Mouse (Mus musculus) R1 (cell line): ENCODE data around the gene Prpf4.
A peak's percentile ranks its signal among the peaks of the same experiment; 100 is the strongest.

Experiments
- DNase-seq: peaks from one replicate; pipeline ENCODE4 v3.0.0-alpha.2; 2018; ENCODE audit warnings: low read depth, low spot score

Gene Prpf4

DNA sequence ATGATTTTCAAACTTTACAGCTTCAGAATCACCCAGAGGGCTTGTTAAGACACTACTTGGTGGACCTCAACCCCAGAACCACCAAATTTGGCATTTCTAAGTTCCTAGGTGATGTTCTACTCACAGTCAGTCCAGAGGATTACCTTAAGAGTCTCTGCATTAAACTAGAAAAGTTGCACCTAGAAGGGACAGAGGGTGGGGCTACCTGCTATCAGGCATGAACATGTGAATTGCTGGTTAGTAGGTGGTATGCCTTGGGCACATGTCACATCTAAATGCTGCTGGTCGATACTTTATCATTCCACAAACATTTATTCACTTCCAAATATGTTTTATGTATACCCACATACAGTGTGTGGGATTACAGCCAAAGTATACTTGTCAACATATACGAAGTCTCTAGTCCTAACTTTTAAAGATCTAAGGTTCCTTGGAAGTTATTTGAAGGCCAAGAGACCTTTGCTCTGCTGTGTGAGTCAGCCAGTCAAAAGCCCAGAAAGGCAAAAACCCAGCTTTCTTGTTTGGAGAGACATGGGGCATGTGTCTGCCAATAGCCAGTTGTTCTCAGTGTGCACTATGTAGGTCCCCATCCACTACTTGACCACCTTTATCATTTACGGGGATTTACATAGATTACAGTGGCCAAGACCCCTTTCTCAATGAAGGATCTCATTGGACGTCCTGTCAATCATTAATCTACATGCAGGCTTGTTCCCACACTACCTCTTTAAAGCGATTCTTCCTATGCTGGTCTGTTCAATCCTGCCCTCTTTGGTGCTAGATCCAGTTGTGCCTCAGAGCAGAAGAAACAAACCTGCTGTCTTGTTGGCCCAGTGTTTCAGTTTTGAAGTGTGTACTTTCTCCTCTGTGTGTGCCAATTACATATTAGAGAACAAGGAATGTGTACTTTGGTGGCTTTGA, 18.7 kb upstream of the Prpf4 start:
- no peak for DNase-seq

DNA sequence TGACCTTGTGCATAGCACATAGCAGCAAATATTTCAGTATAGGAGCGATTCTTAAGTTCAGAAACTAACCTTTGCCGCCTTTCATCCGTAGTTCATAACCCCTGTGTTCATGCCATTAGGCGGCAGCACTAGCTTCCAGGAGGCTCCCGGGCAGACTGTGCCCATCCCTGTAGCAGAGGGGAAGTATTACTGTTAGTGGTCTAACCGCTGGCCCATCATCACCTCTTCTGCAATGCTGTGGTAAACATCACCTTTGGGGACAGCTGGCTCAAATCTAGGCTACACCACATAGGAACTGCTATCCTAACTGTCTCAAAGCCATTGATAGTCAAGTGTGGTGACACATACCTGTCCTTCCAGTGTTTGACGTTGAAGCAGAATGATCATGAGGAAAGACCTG, 16.7 kb upstream of the Prpf4 start:
- DNase-seq: no peak

- DNase-seq: no peak
These were observed 15.1 kb upstream of the Prpf4 start for GRCm38 (mm10) chr4:62393459-62393858.

- DNase-seq: no peak
These were observed 12.8 kb upstream of the Prpf4 start for GRCm38 (mm10) chr4:62395806-62396205.

DNA sequence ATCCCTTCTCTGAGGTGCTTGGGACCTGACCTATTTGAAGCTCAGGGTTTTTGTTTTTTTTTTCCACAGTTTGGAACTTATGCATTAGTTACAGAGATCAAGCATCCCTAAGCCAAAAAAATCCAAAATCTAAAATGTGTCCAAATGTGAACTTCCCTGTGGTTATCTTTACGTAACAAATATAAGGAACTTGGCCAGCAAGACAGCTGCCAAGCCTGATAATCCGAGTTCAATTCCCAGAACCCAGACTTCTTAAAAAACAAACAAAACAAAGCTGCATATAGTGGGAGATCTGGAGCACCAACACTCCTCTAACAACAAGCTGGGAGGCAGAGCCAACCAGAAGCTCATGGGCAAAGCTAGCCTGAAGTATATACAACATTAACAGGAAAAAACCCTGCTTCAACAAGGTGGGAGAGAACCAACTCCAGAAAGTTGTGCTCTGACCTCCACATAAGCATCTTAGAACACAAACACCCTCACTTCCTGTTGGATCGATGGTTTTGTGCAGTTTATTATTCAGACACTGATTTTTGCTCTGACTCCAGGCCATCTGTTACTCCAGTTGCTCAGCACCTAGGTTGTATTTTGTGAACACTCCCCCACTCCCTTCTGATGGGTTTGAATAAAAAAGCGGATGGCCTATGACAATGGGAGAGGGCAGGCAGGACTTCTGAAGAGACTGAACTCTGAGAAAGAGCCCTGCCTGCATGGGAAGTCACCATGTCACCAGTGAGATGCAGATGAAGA, 10.8 kb upstream of the Prpf4 start:
- no peak for DNase-seq

DNA sequence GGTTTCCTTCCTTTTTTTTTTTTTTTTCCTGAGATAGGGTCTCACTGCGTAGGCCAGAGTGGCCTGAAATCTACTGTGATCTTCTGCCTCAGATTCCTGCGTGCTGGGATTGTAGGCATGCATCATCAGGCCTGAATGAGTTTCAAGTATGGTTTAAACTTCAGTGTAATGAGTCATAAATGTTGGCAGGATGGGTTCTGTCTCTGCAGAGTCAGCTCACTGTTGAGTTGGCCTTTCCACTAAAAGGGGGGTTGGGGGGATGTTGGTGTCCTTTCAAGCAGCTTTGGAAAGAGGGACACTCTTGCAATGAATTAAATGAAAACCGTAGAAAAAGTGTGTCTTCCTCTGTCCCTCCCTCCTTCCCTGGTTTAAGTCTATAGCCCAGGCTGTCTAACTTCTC, 9.6 kb upstream of the Prpf4 start:
- DNase-seq: no peak

DNA sequence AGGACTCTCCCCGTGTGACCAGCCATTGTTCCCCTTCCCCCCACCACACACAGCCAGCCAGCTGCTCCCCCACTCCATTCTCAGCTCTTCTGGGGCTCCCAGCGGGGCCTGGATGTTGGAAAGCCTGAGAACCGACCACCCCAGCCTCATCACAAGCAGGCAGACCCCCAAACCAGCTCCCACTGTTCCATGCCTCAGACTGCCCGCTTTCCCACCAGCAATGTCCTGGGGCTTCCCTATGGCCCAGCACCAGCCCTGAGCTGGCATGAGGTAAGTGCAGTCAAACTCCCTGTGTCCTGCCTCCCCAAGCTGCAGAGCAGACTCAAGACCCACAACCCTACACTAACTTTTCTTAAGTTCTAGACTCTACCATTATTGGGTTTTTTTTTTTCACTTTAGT, 2.5 kb upstream of the Prpf4 start:
- DNase-seq: no peak

DNA sequence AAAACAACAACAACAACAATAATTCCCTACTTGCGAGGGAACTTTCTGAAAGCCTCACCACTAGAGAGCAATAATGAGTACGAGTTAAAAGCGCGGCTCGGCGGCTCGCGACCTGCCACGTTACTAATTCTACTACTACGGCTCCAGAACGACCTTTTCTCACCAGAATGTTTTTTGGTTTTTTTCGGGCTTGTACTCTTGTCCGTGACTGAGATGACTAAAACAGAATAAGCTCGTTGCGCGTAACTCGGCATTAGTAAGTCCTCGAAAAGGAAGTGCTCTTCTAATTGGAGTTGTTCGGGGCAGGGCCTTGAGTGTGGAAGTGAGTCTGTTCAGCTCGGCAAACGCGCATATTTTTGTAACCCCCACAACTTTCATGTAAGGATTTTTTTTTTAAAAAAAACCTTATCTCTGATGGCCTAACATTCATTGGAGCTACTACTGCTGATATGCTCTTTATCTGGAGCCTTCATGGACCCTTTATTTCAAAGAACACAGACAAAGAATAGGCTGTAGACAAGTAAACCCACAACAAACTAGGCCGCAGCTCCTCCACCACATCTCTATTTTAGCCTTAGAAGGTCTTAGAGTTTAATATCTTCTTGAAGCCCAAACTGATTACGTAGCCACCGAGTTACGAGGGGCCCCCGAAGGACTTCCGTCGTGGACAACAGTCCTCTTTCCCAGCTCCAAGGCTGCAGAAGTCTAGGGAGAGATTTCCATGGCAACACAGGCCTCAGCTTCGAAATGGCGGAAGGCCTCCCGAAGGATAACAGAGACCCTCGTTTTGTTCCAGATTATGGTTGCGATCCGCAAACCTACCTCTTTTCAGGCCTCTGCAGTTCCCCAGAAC, 641 bp upstream of the Prpf4 start:
- DNase-seq: peak; percentile 78

DNA sequence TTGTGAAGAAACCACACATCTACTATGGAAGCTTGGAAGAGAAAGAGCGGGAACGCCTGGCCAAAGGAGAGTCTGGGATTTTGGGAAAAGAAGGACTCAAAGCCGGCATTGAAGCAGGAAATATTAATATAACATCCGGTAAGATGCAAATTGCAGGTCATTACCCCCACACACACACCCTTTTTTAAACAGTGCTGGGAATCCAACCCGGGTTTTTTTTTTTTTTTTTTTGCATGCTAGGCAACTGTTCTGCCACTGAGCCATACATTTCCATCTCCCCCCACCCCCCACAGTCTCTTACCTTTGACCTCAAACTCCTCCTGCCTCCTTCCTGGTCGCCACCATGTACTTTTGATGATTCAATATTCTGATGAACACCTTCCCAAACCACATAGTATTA, 1.0 kb downstream of the Prpf4 start:
- peak; percentile 29 for DNase-seq

DNA sequence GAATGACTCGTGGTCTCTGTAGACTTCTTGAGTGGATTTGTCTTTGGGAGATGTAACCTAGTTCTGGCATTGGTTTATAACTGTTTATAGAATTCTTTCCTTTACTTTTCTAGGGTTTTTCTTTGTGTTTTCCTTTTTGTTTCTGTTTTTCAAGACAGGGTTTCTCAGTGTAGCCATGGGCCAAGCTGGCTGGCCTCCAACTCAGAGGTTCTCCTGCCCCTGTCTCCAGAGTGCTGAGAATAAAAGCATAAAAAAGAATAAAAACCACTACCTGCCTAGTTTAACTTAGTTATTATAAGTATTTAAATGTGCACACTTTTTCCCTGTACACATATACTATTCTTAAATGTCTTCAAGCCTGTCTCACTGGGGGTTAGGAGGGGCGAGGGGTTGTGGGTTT, 1.7 kb downstream of the Prpf4 start:
- DNase-seq: no peak

- no peak for DNase-seq
These were observed 3.0 kb downstream of the Prpf4 start for GRCm38 (mm10) chr4:62411606-62412005.

DNA sequence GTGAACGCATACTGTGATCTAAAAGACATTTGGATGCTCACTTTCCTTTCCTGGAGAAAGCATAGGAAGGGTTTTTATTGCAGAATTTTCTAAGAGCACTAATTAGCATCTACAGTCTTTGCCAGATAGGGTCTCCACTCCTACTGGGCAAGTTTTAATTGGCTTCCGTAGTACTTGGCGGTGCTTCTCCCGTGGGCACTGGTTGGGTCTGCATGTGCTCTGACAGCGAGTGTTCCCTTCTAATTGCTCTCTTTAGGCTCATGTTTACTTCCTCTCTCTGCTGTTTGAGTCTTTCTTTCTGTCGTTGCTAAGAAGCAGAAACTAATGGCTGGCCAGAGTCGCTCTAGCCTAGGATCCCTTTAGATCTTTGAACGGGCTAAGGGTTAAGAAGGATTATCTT, 9.9 kb downstream of the Prpf4 start:
- no peak for DNase-seq

DNA sequence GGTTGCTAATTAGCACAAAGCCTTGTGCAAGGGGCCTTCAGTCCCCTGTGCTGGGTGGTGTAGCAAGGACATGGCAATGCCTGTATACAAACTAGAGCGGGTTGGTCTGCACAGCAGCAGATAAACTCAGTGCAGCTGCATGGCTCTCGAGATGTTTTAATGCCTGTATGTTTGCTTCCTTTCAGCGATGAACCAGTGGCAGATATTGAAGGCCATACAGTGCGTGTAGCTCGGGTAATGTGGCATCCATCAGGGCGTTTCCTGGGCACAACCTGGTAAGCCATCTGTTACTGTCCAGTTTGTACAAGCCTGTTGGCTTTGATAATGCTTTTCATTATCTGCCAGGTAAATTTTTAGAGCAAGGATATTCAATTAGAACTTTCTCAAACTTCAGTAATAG, 10.5 kb downstream of the Prpf4 start:
- no peak for DNase-seq

- DNase-seq: no peak
These were observed 17.3 kb downstream of the Prpf4 start for GRCm38 (mm10) chr4:62425891-62426290.

GRCm38 (mm10) chr4:62427978-62428758, 19.6 kb downstream of the Prpf4 start:
- no peak for DNase-seq

GRCm38 (mm10) chr4:62429616-62430015, 21.0 kb downstream of the Prpf4 start:
- DNase-seq: no peak

DNA sequence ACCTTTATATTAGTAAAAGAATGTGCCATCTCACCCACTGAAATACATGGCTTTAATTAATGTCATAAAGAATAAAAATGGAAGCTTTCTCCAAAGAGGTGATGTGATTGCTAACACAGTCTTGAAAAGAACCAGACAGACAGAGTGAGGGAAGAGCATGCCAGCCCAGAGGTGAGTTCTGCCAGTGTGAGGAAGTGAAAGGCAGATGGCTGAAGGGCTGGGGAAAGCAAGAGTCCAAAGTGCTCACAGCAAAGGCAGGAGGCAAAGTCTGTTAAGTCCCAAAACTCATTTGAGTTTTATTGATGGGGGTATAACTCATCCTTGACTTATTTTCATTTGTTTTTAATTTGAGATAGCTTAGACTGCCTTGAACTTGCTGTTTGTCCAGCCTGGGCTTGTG, 22.1 kb downstream of the Prpf4 start:
- DNase-seq: no peak

- DNase-seq: no peak
These were observed 22.9 kb downstream of the Prpf4 start for GRCm38 (mm10) chr4:62431522-62431921.

- no peak for DNase-seq
These were observed 25.6 kb downstream of the Prpf4 start for GRCm38 (mm10) chr4:62433939-62434870.

DNA sequence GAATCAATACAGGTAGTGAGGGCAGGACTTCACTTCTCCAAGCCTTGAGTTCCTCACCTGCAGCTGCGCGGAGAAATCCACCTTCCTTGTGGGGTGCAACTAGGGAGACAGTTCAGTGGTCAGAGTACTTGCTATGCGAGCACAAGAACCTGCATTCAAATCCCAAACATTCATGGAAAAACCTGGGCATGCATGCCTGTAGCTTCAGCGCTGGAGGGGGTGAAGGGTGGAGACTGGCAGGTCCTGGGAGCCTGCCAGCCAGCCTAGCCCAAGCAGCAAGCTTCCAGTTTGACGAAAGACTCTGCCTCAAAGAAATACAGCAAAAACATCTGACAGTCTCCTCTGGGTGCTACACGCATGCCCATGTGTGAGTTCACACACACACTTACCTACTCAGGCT, 26.5 kb downstream of the Prpf4 start, which contains the start of gene Rnf183:
Rnf183 (minus strand) TSS at position 172 of the 400 bp plus-strand sequence.
- DNase-seq: no peak
